Mouse (Mus musculus) ES-E14 (cell line): ENCODE data around the gene Lyl1. TPM values are rescaled to one million over a fixed set of nuclear protein-coding genes. Genes with fewer than 3 reads are reported as not detected.

Source experiments
- DNase-seq: peaks from one replicate; pipeline ENCODE4 v3.0.0-alpha.2; 2013; ENCODE audit warnings: low read depth, low spot score
- H3K27ac ChIP-seq: 2 replicates; pipeline ENCODE4 v1.5.1; 2012; ENCODE audit warnings: low read depth, mild to moderate bottlenecking, low read length, moderate library complexity, mixed read lengths; ENCODE audit not compliant: poor library complexity, insufficient read depth, severe bottlenecking
- H3K36me3 ChIP-seq: 2 replicates; pipeline ENCODE4 v1.6.1; 2012; ENCODE audit warnings: mild to moderate bottlenecking, low read length, moderate library complexity, mixed read lengths; ENCODE audit not compliant: control insufficient read depth, poor library complexity, insufficient read depth, severe bottlenecking
- H3K4me1 ChIP-seq, 2 experiments: fragments of 150-350 bp in 1 of 2; sonication (generic) in 1 of 2; 2 replicates each; pipeline ENCODE4 v1.6.1; 2012; ENCODE audit warnings: low read length in 2 of 2, mild to moderate bottlenecking in 1 of 2, mixed read lengths in 1 of 2; ENCODE audit not compliant: control insufficient read depth in 2 of 2, insufficient read depth in 2 of 2, poor library complexity in 1 of 2
- H3K4me3 ChIP-seq, 2 experiments: fragments of 150-350 bp in 1 of 2; sonication (generic) in 1 of 2; 2 replicates each; pipeline ENCODE4 v1.5.1; 2012; ENCODE audit warnings: low read length in 2 of 2, low read depth in 1 of 2, mild to moderate bottlenecking in 1 of 2, mixed read lengths in 1 of 2; ENCODE audit not compliant: insufficient read depth in 1 of 2, poor library complexity in 1 of 2, severe bottlenecking in 1 of 2
- H3K9ac ChIP-seq: 2 replicates; pipeline ENCODE4 v1.6.1; 2012; ENCODE audit warnings: low read depth, mild to moderate bottlenecking, low read length, mixed read lengths; ENCODE audit not compliant: poor library complexity, insufficient read depth, severe bottlenecking
- H3K9me3 ChIP-seq: fragments of 150-350 bp; sonication (generic); 2 replicates; pipeline ENCODE4 v1.6.1; 2012; ENCODE audit warnings: low read depth, mild to moderate bottlenecking, low read length; ENCODE audit not compliant: control insufficient read depth, insufficient read depth
- CHD2 ChIP-seq: IDR thresholded peaks from 2 replicates; pipeline ENCODE4 v1.6.1; 2014; ENCODE audit warnings: mild to moderate bottlenecking, low read depth, low read length, inconsistent platforms
- HCFC1 ChIP-seq: IDR thresholded peaks from 2 replicates; pipeline ENCODE4 v1.6.1; 2012; ENCODE audit warnings: low read length, inconsistent platforms, borderline replicate concordance; ENCODE audit not compliant: insufficient read depth
- MAFK ChIP-seq: IDR thresholded peaks from 2 replicates; pipeline ENCODE4 v1.6.1; 2014; ENCODE audit warnings: mild to moderate bottlenecking, low read depth, low read length, inconsistent platforms; ENCODE audit not compliant: insufficient read depth
- ZC3H11A ChIP-seq: IDR thresholded peaks from 2 replicates; pipeline ENCODE4 v1.6.1; 2012; ENCODE audit warnings: low read depth, mild to moderate bottlenecking, inconsistent platforms, low read length, borderline replicate concordance
- ZNF384 ChIP-seq: IDR thresholded peaks from 2 replicates; pipeline ENCODE4 v1.6.1; 2012; ENCODE audit warnings: low read depth, low read length, inconsistent platforms
- in situ Hi-C, 2 experiments: fragments of 600-800 bp; cut with MboI; formaldehyde crosslinking; loops; one replicate each; pipeline ENCODE4 v1.15.1; 2025; ENCODE audit warnings: low sequenced_read_pairs in 2 of 2, inconsistent platforms in 1 of 2; ENCODE audit not compliant: unreplicated experiment in 2 of 2
- total RNA-seq: library from RNA; depleted of rRNA; stranded (reverse); fragments of 300-350 nt; gene quantifications from 2 replicates; pipeline ENCODE4 v1.2.3, GENCODE M21; 2012

Gene Lyl1
- total RNA-seq, 1 experiment, result 0.49 TPM

- H3K4me3 ChIP-seq, result no peak overlapping the region
- in situ Hi-C loops, result no loop called here
- DNase-seq, result no peak
- no peak for TF ChIP-seq ZC3H11A
- no peak for TF ChIP-seq ZNF384
- no peak for TF ChIP-seq CHD2
- no peak for TF ChIP-seq MAFK
- TF ChIP-seq HCFC1, result no peak
- no peak overlapping the region; the same call in 1 of the 2 replicates for H3K9ac ChIP-seq
- H3K4me1 ChIP-seq, result peaks cover 11 to 14% of the 10 kb centered on the region in 2 experiments
- no peaks in the 10 kb centered on the region for H3K9me3 ChIP-seq
- H3K27ac ChIP-seq, result peak overlapping the region; percentile 93; the same call in 1 of the 2 replicates
- peaks cover 9% of the 10 kb centered on the region for H3K36me3 ChIP-seq
Measured at GRCm38 (mm10) chr8:84658951-84659350, 42.3 kb upstream of the Lyl1 start.

- H3K27ac ChIP-seq, result peak overlapping the region; percentile 93
- in situ Hi-C loops, result no loop called here
- no peaks in the 10 kb centered on the region for H3K9me3 ChIP-seq
- H3K4me3 ChIP-seq, result peak overlapping the region; percentile 76 to 89
- peaks cover 9% of the 10 kb centered on the region for H3K36me3 ChIP-seq
- H3K4me1 ChIP-seq, result peaks cover 10 to 11% of the 10 kb centered on the region in 2 experiments
- H3K9ac ChIP-seq, result peak overlapping the region; percentile 92
- no peak for TF ChIP-seq ZC3H11A
- no peak for TF ChIP-seq HCFC1
- TF ChIP-seq MAFK, result no peak
- TF ChIP-seq ZNF384, result no peak
- TF ChIP-seq CHD2, result peak; percentile 57
- peak; percentile 90 for DNase-seq
Measured at GRCm38 (mm10) chr8:84659936-84660818, 41.1 kb upstream of the Lyl1 start.

GRCm38 (mm10) chr8:84660819-84661457 is 40.3 kb upstream of the Lyl1 start:
- H3K4me1 ChIP-seq, result peaks cover 9 to 11% of the 10 kb centered on the region in 2 experiments
- H3K9ac ChIP-seq, result peak overlapping the region; percentile 92

GRCm38 (mm10) chr8:84661458-84661871 is 39.8 kb upstream of the Lyl1 start:
- Histone ChIP-seq H3K36me3 (peaks cover 9% of the 10 kb centered on the region), H3K4me3 (peak overlapping the region; percentile 76 to 89), H3K27ac (peak overlapping the region; percentile 93), H3K4me1 (peaks cover 9 to 11% of the 10 kb centered on the region in 2 experiments), H3K9ac (peak overlapping the region; percentile 92), H3K9me3 (no peaks in the 10 kb centered on the region)
- no peak for TF ChIP-seq ZC3H11A
- no peak for TF ChIP-seq ZNF384
- no peak for TF ChIP-seq CHD2
- TF ChIP-seq MAFK, result no peak
- no peak for TF ChIP-seq HCFC1
- in situ Hi-C loops, result no loop called here
- DNase-seq, result no peak

More at GRCm38 (mm10) chr8:84660819-84661457, 40.3 kb upstream of the Lyl1 start:
- Histone ChIP-seq H3K36me3 (peaks cover 9% of the 10 kb centered on the region), H3K4me3 (peak overlapping the region; percentile 76 to 89), H3K27ac (peak overlapping the region; percentile 93), H3K9me3 (no peaks in the 10 kb centered on the region)
- in situ Hi-C loops, result no loop called here
- no peak for TF ChIP-seq MAFK
- no peak for TF ChIP-seq ZC3H11A
- no peak for TF ChIP-seq ZNF384
- TF ChIP-seq HCFC1, result no peak
- peak; percentile 53; the same call in 1 of the 2 replicates for TF ChIP-seq CHD2
- no peak for DNase-seq
